Mouse (Mus musculus) liver, postnatal 0 days (tissue): ENCODE measurements at regions not wholly inside any gene's neighbourhood (a gene's known extent, or its start where the extent isn't known, plus 50 kb on each side); places are given as distances from the start of the nearest gene placed in this dataset.

ENCODE experiments used
- CTCF ChIP-seq: sonication (generic); IDR thresholded peaks from 2 replicates; pipeline ENCODE4 v1.5.1; 2016; ENCODE audit warnings: antibody characterized with exemption, low read depth
- EP300 ChIP-seq: IDR thresholded peaks from 2 replicates; pipeline ENCODE4 v1.6.1; 2016; ENCODE audit warnings: antibody characterized with exemption, low read depth, mild to moderate bottlenecking

DNA sequence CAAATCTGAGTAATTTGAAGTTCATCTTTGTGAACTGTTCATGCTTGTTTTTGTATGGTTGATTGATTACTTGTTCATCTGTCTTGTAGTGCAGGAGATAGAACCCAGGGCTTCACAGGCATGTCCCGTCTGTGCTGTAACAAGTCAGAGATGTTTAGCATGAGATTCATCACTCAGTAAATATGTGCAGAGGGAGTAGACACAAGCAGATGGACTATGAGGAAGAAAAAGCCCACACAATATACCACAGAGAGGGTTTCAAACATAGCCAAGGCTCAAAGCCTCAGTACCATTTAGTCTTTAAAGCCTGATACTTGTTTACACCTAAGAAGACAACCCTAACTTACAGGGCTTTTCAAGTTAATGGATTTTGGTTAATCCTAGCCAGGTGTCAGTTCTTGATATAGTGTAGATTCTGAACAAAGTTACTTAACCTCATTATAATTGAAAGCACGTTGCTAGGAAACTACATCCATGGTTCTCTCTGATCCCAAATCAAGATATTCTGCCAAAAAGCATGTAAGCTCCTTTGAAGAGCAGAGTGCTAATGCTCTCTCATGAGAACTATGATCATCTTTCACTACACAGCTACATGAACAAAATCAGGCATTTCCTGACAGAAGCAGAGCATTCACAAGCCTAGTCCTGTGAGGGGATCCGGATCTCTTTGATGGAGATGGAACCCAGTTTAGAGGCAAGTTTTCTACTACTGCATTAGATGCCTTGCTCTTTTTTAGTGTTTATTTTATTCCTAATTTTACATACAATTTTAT lies 1286.7 kb downstream of the Gm37988 start:
- TF ChIP-seq EP300: no peak
- no peak for TF ChIP-seq CTCF
